Mouse (Mus musculus): ENCODE results near the gene Abcg8. TPM values are rescaled to one million over a fixed set of nuclear protein-coding genes. Genes with fewer than 3 reads are reported as not detected.
A peak's percentile ranks its signal among the peaks of the same experiment; 100 is the strongest.

The Abcg8 gene
- polyA plus RNA-seq, 1 experiment from 2014 or later = not detected

DNA sequence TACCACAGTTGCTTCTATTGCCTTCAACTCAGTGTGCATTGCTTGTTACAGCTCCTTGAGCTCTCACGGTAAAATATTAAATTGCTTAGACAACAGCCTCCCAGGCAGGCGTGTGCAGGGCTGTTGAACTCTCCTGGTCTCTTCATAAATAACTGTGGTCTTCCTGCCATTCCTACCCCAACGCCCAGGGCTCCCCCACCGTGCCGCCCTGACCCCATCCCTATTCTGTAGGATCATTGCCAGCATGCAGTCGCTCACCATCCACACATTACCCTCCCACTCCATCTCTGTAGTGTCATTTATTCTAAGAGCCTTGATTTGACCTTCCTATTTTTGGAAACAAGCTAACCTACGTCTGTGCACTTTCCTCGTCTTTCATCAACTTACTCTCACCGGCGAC, 11.0 kb upstream of the Abcg8 start:
- Histone ChIP-seq H3K9ac (no peak overlapping the region), H3K4me1 (no peaks in the 10 kb centered on the region), H3K27ac (no peak overlapping the region), H3K27me3 (no peaks in the 10 kb centered on the region), H3K4me2 (no peak overlapping the region), H3K4me3 (no peak overlapping the region), H3K36me3 (no peaks in the 10 kb centered on the region), H3K9me3 (no peaks in the 10 kb centered on the region)
- ATAC-seq (ENCODE audit: borderline replicate concordance, extremely low read depth, low FRiP score, low TSS enrichment) = no peak
- 35% methylated on average over 10 of the region's 10 CpGs for WGBS

DNA sequence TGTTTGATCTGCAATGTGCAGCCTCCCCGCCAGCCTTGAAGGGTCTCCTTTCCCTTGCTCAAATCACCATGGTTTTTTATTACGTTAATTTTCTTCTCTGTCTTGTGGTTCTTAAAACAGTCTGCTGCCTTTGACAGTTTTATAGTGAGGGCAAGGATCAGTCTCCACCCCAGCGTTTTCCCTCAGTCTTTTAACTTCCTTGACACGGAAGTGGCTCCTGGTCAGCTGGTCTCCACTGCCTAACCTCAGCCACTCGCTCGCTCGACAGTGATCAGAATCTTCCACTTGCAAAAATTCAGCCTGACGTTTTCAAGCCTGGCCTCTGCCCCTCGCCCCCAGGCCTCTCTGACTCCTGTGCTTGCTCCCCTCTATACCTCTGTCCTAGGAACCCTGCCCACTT, 10.4 kb upstream of the Abcg8 start:
- no peaks in the 10 kb centered on the region for H3K9me3 ChIP-seq
- no peak overlapping the region for H3K9ac ChIP-seq
- H3K27me3 ChIP-seq = no peaks in the 10 kb centered on the region
- WGBS = 28% methylated on average over 9 of the region's 9 CpGs
- no peaks in the 10 kb centered on the region for H3K36me3 ChIP-seq
- H3K27ac ChIP-seq = no peak overlapping the region
- H3K4me3 ChIP-seq = no peak overlapping the region
- no peaks in the 10 kb centered on the region for H3K4me1 ChIP-seq
- ATAC-seq (ENCODE audit: borderline replicate concordance, extremely low read depth, low FRiP score, low TSS enrichment) = no peak
- H3K4me2 ChIP-seq = no peak overlapping the region

DNA sequence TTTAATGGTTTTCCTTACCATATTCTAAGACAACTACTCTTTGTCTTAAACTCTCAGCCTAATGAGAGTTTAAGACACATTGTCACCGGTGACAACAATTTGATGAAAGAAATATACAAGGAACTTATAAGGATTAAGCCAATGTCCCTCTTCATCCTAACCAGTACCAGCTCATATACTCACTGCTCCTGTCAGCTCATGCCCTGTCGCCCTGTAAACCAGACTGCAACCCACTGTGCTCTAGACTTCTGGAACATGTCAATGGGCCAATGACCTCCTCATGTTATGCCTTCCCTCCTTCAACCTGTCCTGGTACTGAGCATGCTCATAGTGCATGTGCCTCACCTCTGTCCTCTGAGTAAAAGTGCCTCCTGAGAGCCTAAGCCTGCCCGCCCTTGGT, 8.3 kb upstream of the Abcg8 start:
- H3K36me3 ChIP-seq = no peaks in the 10 kb centered on the region
- H3K4me2 ChIP-seq = no peak overlapping the region
- no peak for ATAC-seq (ENCODE audit: borderline replicate concordance, extremely low read depth, low FRiP score, low TSS enrichment)
- no peak overlapping the region for H3K9ac ChIP-seq
- H3K9me3 ChIP-seq = no peaks in the 10 kb centered on the region
- no peaks in the 10 kb centered on the region for H3K27me3 ChIP-seq
- no peak overlapping the region for H3K4me3 ChIP-seq
- H3K27ac ChIP-seq = no peak overlapping the region
- WGBS = 91% methylated on average over 3 of the region's 3 CpGs
- H3K4me1 ChIP-seq = 0 out of 2 replicates have a peak, but pooled peaks cover 9% of the 10 kb centered on the region

DNA sequence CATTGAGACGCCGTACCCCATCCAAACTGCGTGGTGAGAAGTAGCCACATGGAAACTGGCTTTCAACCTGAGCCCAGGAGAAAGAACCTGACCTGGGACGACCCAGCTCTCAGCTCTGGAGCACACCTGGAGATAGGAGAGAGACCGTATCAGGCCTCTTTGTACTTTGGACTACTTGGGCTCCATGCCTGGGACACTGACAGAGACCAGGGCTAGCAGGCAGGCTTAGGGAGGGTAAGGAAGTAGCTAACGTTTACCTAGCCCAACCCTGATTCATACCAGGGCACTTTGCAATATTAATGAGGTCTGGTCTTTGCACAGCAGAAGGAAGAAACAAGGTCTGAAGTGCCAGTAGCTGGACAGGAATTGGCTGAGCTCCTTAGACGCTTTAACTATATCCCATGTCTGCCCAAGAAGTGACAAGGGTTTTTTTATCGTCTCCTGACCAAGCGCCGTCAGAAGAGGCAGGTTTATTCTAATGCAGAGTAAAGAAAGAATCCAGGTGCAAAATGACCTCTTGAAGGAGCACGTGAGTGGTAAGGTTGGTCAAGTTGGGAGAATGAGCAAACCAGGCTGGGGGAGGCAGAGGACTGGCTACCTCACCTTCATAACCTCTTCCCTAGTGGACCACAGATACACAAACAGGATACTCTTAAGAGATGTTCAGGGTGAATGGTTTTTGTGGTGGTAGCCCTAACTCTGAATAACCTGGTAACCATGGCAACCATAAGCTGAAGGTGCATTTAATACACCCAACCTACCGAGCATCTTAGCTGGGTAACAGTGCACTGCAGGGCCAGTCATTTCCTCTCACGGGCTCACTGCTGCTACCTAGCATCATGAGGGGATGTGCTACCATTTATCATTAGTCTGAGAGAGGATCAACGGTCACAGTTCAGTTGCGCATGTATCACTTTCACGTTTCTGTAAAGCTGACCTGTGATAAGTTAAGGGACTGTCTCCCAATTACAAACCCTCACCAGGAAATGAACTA, 3.4 kb upstream of the Abcg8 start:
- peak; percentile 66; the same call in 1 of the 2 replicates for ATAC-seq (ENCODE audit: borderline replicate concordance, extremely low read depth, low FRiP score, low TSS enrichment)

DNA sequence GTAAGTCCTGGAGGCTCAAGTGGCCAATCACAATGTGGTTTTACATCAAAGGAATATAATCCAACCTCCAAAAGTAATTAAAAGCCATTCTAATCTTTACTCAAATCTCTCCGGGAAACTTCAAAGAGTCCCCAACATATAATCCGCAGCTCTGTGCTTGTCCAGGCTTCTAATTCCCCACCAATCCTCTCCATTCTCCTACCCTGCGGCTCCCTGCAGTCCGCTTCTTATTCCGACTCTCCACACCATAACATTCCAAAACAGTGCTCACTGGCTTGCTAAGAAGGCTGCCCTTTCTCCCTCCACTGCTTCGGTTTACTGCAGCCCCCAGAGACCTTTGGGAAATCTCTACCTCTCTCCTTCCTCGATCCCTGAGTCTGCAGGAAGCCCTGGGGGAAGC, 2.1 kb upstream of the Abcg8 start:
- 36% methylated on average over 7 of the region's 7 CpGs for WGBS
- no peaks in the 10 kb centered on the region for H3K36me3 ChIP-seq
- H3K4me3 ChIP-seq = no peak overlapping the region
- H3K9ac ChIP-seq = no peak overlapping the region
- H3K27me3 ChIP-seq = no peaks in the 10 kb centered on the region
- H3K9me3 ChIP-seq = no peaks in the 10 kb centered on the region
- no peak overlapping the region for H3K27ac ChIP-seq
- no peak for ATAC-seq (ENCODE audit: borderline replicate concordance, extremely low read depth, low FRiP score, low TSS enrichment)
- peaks cover 21% of the 10 kb centered on the region for H3K4me1 ChIP-seq
- no peak overlapping the region for H3K4me2 ChIP-seq

More for the DNA sequence above, 3.4 kb upstream of the Abcg8 start:
- Histone ChIP-seq H3K27ac (peak overlapping the region; percentile 52), H3K27me3 (no peaks in the 10 kb centered on the region), H3K9ac (no peak overlapping the region), H3K4me2 (no peak overlapping the region), H3K9me3 (no peaks in the 10 kb centered on the region), H3K4me1 (peaks cover 21% of the 10 kb centered on the region), H3K36me3 (no peaks in the 10 kb centered on the region), H3K4me3 (no peak overlapping the region)
- WGBS = 50% methylated on average over 16 of the region's 16 CpGs

DNA sequence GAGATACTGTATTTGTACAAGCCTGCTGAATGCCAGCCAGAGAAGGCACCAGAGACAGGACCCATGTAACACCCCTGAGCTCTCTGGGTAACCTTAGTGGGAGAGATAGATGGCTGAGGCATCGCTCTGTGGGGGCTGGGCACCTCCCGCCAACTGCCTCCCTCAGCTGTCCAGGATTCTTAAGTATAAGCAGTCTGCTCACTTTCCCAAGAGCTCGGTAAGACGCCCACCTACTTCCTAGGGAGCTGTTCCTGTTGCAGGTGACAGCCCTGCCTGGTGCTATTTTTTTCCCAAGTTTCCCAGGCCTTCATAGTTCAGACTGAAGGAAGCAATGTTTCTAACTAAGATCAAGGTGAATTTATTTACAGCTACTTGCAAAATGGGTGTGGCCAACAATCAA, 898 bp upstream of the Abcg8 start:
- Histone ChIP-seq H3K9me3 (no peaks in the 10 kb centered on the region), H3K27ac (no peak overlapping the region), H3K9ac (no peak overlapping the region), H3K4me3 (no peak overlapping the region), H3K4me2 (no peak overlapping the region), H3K36me3 (no peaks in the 10 kb centered on the region), H3K4me1 (peaks cover 21% of the 10 kb centered on the region), H3K27me3 (no peaks in the 10 kb centered on the region)
- no peak for ATAC-seq (ENCODE audit: borderline replicate concordance, extremely low read depth, low FRiP score, low TSS enrichment)
- WGBS = 45% methylated on average over 4 of the region's 4 CpGs

DNA sequence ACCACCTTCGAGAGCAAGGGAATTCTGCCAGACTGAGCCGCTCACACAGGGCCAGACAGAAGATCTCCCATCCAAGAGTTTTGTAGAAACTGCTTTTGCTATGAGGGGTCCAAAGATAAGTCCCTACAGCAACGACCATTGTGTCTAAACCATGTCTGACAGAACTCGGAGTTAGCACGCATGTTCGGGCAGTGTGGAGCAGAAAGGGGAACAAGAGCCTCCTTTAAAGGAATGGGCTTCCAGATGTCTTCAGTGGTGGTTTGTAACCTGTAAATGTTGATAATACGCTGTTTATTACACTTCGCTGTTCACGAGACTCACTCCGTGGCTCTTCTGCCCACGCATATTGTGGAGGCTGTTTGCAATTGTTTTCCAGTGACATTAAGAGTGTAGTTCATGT, 1.5 kb downstream of the Abcg8 start:
- H3K36me3 ChIP-seq = no peaks in the 10 kb centered on the region
- 81% methylated on average over 11 of the region's 11 CpGs for WGBS
- H3K4me2 ChIP-seq = no peak overlapping the region
- H3K27me3 ChIP-seq = no peaks in the 10 kb centered on the region
- H3K4me3 ChIP-seq = no peak overlapping the region
- no peak overlapping the region for H3K27ac ChIP-seq
- no peak for ATAC-seq (ENCODE audit: borderline replicate concordance, extremely low read depth, low FRiP score, low TSS enrichment)
- H3K4me1 ChIP-seq = peaks cover 14% of the 10 kb centered on the region
- H3K9ac ChIP-seq = no peak overlapping the region
- H3K9me3 ChIP-seq = no peaks in the 10 kb centered on the region

DNA sequence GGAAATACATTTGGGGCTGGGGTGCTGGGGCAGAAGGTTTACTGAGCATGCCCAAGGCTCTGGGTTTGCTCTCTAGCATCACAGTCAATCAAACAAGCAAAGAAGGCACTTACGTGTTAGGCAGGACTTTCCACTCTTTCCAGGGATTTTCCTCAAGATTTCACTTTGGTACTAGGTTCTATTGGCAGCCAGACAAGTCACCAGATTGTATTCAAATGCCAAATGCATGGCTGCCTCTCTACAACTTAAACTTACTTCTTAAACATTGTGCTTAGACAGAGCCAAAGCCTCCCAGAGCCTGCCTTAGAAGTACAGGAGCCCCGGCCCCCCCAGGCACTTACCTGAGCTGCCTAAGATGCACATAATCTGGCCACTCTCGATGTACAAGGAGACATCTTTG, 5.6 kb downstream of the Abcg8 start:
- Histone ChIP-seq H3K4me1 (0 out of 2 replicates have a peak, but pooled peaks cover 4% of the 10 kb centered on the region), H3K27ac (no peak overlapping the region), H3K4me2 (no peak overlapping the region), H3K9me3 (no peaks in the 10 kb centered on the region), H3K4me3 (no peak overlapping the region), H3K9ac (no peak overlapping the region), H3K36me3 (no peaks in the 10 kb centered on the region), H3K27me3 (no peaks in the 10 kb centered on the region)
- 66% methylated on average over 3 of the region's 3 CpGs for WGBS
- ATAC-seq (ENCODE audit: borderline replicate concordance, extremely low read depth, low FRiP score, low TSS enrichment) = no peak

DNA sequence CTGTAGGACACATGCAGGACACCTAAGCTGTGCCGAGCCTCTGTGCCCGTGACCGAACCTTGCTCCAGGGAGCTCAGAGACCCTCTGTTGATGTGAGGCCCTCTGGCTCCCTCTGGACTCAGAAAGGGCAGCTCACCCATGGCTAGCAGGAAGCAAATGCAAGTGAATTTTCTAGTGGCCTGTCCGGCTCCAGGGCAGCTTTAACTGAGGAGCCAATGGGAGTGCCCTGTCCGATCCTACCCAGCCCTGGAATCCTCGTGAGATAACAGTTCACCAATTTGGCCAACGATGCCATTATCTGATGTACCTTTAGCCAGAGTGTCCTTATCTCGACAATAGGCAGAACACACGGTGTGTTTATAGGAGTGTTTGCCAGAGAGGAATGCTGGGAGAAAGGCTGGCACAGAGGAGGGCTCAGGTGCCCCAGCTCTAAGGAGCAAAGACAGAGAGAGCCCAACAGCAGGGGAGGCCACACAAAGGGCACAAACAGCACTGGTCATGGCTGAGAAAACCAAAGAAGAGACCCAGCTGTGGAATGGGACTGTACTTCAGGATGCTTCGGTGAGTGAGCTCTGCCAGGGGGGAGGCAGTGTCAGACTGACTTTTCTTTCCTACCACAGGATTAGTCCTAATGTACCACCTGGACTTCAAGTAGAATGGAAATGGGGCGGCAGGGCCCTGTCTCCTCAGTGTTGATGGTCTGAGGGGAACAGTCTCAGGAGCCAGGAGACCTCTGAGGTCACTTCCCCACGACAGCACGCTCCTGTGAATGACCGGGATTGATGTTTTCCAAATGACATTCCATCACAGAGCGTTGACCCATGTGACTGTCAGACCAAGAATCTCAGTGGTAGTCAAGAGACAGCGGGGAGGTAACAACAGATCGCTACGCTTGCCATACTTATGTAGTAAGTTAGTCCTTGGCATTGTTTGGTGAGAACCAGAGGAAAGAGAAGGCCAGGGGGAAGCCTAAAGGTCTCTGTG, 6.9 kb downstream of the Abcg8 start, which contains the start of gene Abcg5:
TSS of gene Abcg5 (minus strand) at position 278 of the 984 bp plus-strand sequence.
- 68% methylated on average over 18 of the region's 18 CpGs for WGBS
- 0 out of 2 replicates have a peak, but pooled peaks cover 4% of the 10 kb centered on the region for H3K4me1 ChIP-seq
- no peak within 1 kb of the TSS for H3K4me3 ChIP-seq
- H3K9ac ChIP-seq = no peak within 1 kb of the TSS
- no peaks in the 10 kb centered on the region for H3K27me3 ChIP-seq
- no peaks in the 10 kb centered on the region for H3K9me3 ChIP-seq
- no peak for ATAC-seq (ENCODE audit: borderline replicate concordance, extremely low read depth, low FRiP score, low TSS enrichment)
- no peak within 1 kb of the TSS for H3K27ac ChIP-seq
- H3K4me2 ChIP-seq = no peak within 1 kb of the TSS
- no peaks in the 10 kb centered on the region for H3K36me3 ChIP-seq

DNA sequence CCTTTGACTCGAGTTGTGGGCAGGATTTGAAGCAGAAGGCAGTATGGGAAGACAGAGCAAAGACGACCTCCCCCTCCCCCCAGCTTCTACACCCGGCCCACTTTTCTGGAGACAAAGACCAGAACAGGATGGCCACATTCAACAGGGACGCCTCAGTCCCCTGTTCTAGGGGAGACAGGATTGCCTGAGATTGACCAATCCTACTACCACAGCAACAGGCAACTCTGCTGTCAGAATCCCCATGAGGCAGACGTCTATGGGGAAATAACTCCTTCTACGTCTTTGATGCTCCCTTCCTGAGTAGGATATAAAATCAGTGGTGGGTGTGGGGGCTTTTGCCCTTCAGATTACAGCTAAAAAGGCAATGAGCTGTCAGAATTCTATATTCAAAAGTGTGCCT, 8.2 kb downstream of the Abcg8 start:
- H3K4me1 ChIP-seq = 0 out of 2 replicates have a peak, but pooled peaks cover 4% of the 10 kb centered on the region
- H3K9me3 ChIP-seq = no peaks in the 10 kb centered on the region
- H3K4me2 ChIP-seq = no peak overlapping the region
- no peak for ATAC-seq (ENCODE audit: borderline replicate concordance, extremely low read depth, low FRiP score, low TSS enrichment)
- no peak overlapping the region for H3K4me3 ChIP-seq
- H3K27me3 ChIP-seq = no peaks in the 10 kb centered on the region
- H3K27ac ChIP-seq = no peak overlapping the region
- 34% methylated on average over 6 of the region's 6 CpGs for WGBS
- H3K9ac ChIP-seq = no peak overlapping the region
- H3K36me3 ChIP-seq = no peaks in the 10 kb centered on the region

DNA sequence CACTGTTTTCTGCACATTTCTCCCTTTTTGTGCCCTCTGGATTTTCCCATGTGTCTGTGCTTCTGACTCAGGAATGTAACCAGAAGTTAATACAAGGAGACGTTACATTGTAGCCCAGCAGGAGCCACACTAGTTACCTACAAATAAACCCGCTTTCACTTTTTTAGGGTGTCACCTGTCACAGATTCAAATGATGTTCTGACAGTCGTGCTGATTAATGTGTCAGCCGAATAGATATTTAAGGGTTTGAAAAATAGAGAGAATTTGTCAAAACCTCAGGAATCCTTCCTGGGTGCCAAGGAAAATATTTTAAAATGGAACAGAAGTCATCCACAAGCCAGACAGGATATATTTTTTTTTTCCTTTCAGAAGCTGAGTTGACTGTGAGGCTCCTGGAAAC, 9.2 kb downstream of the Abcg8 start:
- 73% methylated on average over 4 of the region's 4 CpGs for WGBS
- Histone ChIP-seq H3K9ac (no peak overlapping the region), H3K36me3 (no peaks in the 10 kb centered on the region), H3K4me2 (no peak overlapping the region), H3K9me3 (no peaks in the 10 kb centered on the region), H3K4me1 (0 out of 2 replicates have a peak, but pooled peaks cover 4% of the 10 kb centered on the region), H3K27ac (no peak overlapping the region), H3K27me3 (no peaks in the 10 kb centered on the region), H3K4me3 (no peak overlapping the region)
- ATAC-seq (ENCODE audit: borderline replicate concordance, extremely low read depth, low FRiP score, low TSS enrichment) = no peak

All from lung, embryonic 15.5 days (tissue).